Mouse (Mus musculus): ENCODE measurements around the gene Hspb11.

DNA sequence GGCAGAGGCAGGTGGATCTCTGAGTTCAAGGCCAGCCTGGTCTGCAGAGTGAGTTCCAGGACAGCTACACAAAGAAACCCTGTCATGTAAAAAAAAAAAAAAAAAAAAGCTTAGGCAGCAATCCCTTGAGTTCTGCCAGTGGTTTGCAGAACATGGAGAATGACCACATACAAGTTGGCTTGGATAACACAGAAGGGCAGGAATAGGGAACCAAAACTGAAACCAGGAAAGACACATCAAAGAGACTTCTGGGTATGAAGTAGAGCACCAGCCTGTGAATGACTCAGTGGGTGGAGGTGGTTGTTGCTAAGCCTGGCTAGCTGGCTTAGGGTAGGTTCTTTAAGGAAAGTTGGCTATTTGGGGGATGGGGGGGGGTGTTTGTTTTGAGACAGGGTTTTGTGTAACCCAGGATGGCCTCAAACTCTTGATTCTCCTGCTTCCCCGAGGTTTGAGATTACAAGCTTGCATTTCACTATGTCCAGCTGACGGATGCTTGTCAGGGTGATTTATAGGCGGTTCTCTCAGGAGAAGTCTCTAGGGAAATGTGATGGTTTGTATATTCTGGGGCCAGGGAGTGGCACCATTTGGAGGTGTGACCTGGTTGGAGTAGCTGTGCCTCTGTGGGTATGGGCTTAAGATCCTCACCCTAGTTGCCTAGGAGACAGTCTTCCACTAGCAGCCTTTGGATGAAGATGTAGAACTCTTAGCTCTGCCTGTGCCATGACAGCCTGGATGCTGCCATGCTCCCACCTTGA lies 32.2 kb downstream of the Hspb11 start:
- no peak for TF ChIP-seq POLR2A (IDR thresholded peaks at IDR 0.05; ENCODE audit: control insufficient read depth, extremely low read depth, insufficient read depth, low read length, poor library complexity)
- TF ChIP-seq CTCF (IDR thresholded peaks at IDR 0.05; ENCODE audit: borderline replicate concordance, control insufficient read depth, extremely low read depth, insufficient read depth, low read length, poor library complexity), result no peak
